Mouse (Mus musculus): Measurements from ENCODE around the gene Nup107.

- TF ChIP-seq POLR2A (IDR thresholded peaks at IDR 0.05; ENCODE audit: insufficient read depth, low read length) (no peak), CTCF (IDR thresholded peaks at IDR 0.05; ENCODE audit: low read depth, low read length) (no peak), EP300 (IDR thresholded peaks at IDR 0.05; ENCODE audit: insufficient read depth, low read depth, low read length) (no peak)
These were observed 44.8 kb downstream of the Nup107 start for GRCm38 (mm10) chr10:117747711-117748110.
